Mouse (Mus musculus): ENCODE data around the gene Stac3. TPM values are rescaled to one million over a fixed set of nuclear protein-coding genes. Genes with fewer than 3 reads are reported as not detected.

Stac3 gene
- 1 to 10 TPM; 5.1 to 5.2 TPM for total RNA-seq (2021)

GRCm38 (mm10) chr10:127500894-127501893 lies at the start of gene Stac3:
Gene Stac3 (plus strand): TSS chr10:127501686.
- intact Hi-C loops (cut with DNase I): no loop called here
- no peak for DNase-seq

GRCm38 (mm10) chr10:127453701-127454100 lies 47.8 kb upstream of the Stac3 start:
- no peak for DNase-seq
- intact Hi-C loops (cut with DNase I): no loop called here

DNA sequence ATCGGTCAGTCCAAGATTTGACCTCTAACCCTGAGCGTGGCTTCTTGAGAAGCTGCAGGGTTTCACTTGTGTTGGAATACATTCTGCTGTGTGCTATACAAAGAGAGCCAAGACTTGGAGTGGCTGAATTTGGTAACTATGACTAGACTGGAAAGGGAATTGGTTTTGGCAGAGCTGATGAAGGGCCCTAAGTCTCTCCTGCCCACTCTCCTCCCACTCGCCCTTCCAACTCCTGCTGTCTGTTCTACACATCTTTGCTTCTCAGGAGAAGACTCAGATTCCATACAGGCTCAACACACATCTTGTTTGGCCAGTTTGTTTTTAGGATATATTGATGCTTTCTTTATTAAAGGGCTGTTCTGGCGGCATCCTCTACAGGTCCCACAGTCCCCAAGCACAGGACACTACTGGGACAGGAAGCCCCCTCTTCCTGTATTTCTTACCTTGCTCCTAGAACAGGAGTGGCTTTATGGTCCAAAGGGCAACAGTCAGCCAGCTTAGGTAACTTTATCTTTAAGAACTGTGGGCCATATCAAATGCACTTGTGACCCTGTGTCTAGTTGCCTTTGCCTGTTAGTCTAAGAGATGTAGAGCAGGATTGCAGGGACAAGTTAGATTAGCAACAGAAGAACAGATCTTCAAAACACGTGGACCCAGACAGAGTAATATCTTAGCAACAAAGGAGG lies 38.9 kb upstream of the Stac3 start:
- DNase-seq: no peak
- intact Hi-C loops (cut with DNase I): no loop called here

DNA sequence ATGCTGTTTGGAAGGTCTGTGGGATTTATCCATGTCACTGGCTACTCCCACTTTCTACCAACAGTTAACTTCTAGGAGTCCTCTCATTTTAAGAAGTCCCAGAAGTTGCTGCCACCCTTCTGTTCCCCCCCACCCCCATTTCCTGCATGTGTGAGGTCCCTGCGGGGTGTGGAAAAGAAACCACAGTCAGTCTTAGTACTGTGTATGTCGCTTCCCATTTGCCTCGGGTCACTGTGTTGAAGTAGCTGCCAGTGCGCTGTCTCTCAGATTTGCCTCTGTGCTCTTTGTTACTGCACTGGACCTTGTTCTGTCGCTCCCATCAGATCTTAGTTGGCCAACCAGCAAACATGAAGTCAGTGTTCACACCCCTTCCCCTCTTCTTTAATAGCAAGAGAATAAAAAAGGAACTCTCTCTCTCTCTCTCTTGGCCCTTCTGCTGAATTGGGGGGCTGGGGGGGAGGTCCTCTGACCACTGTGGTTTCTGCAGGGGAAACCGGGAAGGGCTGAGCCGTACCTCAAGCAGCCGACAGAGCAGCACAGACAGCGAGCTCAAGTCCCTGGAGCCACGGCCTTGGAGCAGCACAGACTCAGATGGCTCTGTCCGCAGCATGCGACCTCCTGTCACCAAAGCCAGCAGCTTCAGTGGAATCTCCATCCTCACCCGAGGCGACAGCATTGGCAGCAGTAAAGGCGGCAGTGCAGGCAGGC lies 30.1 kb upstream of the Stac3 start:
- intact Hi-C loops (cut with DNase I): no loop called here
- no peak for DNase-seq

- DNase-seq: no peak
- intact Hi-C loops (cut with DNase I): no loop called here
These were observed 28.8 kb upstream of the Stac3 start for GRCm38 (mm10) chr10:127472722-127473121.

- no peak for DNase-seq
- intact Hi-C loops (cut with DNase I): no loop called here
These were observed 26.3 kb upstream of the Stac3 start for GRCm38 (mm10) chr10:127475175-127475574.

GRCm38 (mm10) chr10:127476541-127476940 lies 24.9 kb upstream of the Stac3 start:
- DNase-seq: no peak
- intact Hi-C loops (cut with DNase I): no loop called here

DNA sequence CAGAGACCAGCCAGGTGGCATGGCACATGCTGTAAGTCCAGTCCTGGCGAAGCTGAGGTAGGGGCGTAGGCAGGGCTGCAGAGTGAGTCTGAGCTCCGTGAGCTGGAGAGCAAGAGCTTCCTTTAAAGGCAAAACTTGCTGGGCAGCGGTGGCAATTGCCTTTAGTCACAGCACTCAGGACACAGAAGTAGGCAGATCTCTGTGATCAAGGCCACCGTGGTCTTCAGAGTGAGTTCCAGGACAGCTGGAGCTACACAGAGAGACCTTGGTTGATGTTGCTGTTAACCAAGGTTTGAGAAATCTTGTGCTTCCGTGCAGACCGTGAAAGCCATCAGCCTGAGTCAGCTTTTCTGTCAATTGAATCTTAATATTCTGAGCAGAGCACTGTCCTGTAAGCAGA lies 24.2 kb upstream of the Stac3 start:
- intact Hi-C loops (cut with DNase I): no loop called here
- DNase-seq: no peak

- DNase-seq: no peak
- intact Hi-C loops (cut with DNase I): no loop called here
These were observed 22.4 kb upstream of the Stac3 start for GRCm38 (mm10) chr10:127479131-127479530.

GRCm38 (mm10) chr10:127480833-127481813 lies 20.4 kb upstream of the Stac3 start:
- intact Hi-C loops (cut with DNase I): no loop called here
- DNase-seq: peak; percentile 36

- intact Hi-C loops (cut with DNase I): no loop called here
- no peak for DNase-seq
These were observed 16.3 kb upstream of the Stac3 start for GRCm38 (mm10) chr10:127485235-127485634.

- DNase-seq: no peak
- intact Hi-C loops (cut with DNase I): no loop called here
These were observed 12.6 kb upstream of the Stac3 start for GRCm38 (mm10) chr10:127488856-127489255.

- DNase-seq: no peak
- intact Hi-C loops (cut with DNase I): no loop called here
These were observed 11.0 kb upstream of the Stac3 start for GRCm38 (mm10) chr10:127490160-127491127.

GRCm38 (mm10) chr10:127491128-127491512 lies 10.4 kb upstream of the Stac3 start:
- intact Hi-C loops (cut with DNase I): no loop called here
- no peak for DNase-seq

- intact Hi-C loops (cut with DNase I): no loop called here
- no peak for DNase-seq
These were observed 9.4 kb upstream of the Stac3 start for GRCm38 (mm10) chr10:127492118-127492517.

DNA sequence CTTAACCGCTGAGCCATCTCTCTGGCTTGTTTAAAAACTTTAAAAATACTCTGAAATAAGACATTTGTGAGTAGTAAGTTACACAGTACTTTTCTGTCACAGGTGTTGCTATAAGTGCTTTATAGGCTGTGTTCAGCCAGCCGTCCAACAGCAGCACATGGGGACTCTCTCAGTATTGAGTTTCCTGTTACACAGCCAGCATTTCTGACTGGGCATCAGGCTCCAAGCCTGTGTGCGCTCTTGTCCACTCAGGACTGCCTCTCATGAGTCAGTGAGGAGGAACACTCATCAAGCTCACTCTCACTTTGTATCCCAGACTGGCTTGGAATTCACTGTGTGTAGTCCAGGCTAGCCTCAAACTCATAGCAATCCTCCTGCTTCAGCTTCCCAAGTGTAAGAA lies 5.3 kb upstream of the Stac3 start:
- DNase-seq: no peak
- intact Hi-C loops (cut with DNase I): no loop called here

- intact Hi-C loops (cut with DNase I): no loop called here
- no peak for DNase-seq
These were observed 2.0 kb upstream of the Stac3 start for GRCm38 (mm10) chr10:127499516-127499915.

DNA sequence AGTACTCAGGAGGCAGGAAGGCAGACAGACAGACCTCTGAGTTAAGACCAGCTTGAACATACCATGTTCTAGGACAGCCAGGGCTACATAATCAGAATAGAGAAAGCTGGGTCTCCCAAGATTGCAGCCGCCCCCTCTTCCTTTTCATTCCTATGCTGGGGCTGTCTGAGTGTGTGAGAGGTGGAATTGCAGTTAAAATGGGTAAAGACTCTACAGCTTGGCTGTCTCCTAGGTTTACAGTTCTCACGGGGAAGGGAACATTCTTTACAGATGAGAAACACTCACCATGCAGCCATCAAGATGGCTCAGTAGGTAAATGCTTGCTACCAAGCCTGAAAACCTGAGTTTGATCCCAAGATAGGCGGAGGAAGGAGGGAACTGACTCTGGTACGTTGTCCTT lies 1.4 kb upstream of the Stac3 start:
- intact Hi-C loops (cut with DNase I): no loop called here
- no peak for DNase-seq

DNA sequence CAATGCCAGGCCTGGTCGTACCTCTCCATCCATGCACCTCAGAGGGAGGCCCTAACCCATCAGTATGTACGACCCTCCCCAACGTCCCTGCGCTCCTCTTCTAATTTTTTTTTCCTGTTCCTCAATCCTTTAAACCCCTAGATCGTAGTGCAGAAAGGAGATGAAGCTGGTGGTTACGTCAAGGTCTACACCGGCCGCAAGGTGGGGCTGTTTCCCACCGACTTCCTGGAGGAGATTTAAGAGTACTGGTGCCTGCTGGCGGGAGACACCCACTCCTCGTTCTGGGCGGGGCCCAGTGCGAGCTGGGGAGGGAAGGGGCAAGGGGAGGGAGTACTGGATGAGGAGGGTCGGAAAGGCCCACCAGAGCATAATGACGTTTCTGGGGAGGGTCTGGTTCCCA lies 6.8 kb downstream of the Stac3 start:
- intact Hi-C loops (cut with DNase I): loop anchor here (2.0 kb wide), 1 partner anchor 31 kb away; no protein-coding TSS in a partner anchor
- DNase-seq: peak; percentile 92

All from left cerebral cortex, postnatal 4 days (tissue).